Mouse (Mus musculus): ENCODE results near the gene Snrpn.

DNA sequence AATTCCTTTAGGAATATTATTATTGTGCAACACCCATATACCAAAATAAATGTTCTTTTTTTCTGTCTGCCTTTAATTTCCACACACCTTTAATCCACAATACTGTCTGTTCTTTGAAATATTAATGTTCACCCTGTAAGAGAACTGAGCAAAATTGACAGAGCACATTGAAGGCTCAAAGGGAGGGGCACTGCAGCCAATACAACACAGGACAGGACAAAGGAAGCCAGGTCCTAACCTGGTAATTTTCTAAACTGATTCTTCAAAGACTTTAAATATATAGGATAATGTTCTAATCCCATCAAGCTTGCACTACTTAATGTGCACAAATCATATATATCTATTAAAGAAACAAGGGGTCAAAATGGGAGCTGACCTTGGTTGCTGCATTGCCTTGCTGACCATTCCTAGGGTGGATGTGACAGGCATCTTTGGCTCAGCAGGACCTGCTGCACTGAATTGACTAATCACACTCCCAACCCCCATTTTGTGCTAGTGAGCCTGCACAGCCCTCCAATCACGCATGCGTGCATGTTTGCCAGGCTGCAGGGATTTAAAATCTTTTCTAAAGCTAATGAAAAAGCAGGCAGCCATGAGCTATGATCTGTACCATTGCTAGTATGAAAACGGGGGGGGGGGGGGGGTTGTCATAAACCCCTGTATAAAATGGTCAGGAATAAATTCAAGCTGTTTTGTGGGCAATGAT, 42.7 kb downstream of the Snrpn start:
- no peak for TF ChIP-seq CTCF (IDR thresholded peaks at IDR 0.05)
- TF ChIP-seq EP300 (IDR thresholded peaks at IDR 0.05) = no peak
